Mouse (Mus musculus) thymus, adult 2 months (tissue): ENCODE measurements around the gene Ube4a.

Experiments
- CTCF ChIP-seq: fragments of 200-500 bp; IDR thresholded peaks from 2 replicates; pipeline ENCODE4 v1.5.1; 2012; ENCODE audit warnings: mild to moderate bottlenecking, control low read depth, low read length, moderate library complexity, borderline replicate concordance; ENCODE audit not compliant: control insufficient read depth, poor library complexity, insufficient read depth; ENCODE audit errors: extremely low read depth
- POLR2A ChIP-seq: fragments of 200-500 bp; IDR thresholded peaks from 2 replicates; pipeline ENCODE4 v1.6.1; 2012; ENCODE audit warnings: mild to moderate bottlenecking, low read length, control low read depth, moderate library complexity; ENCODE audit not compliant: control insufficient read depth, poor library complexity, insufficient read depth; ENCODE audit errors: extremely low read depth

DNA sequence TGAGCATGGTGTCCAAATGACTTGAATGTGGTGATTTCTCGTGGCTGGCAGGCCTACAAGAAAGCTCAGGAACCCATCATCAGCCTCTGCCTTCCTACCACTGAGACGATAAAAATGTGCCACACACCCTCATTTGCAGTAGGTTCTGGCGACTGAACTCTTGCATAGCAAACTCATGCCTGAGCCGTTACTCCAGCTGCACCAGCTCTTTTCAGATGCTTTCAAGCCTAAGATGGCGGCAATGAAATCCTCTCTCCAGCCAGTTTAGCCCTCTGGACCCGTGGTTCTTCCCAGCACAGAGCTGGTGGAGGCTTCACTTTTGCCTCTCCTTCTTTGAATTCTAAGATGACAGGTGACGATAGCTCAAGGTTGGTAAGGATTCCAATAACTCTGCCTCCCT is 14.4 kb upstream of the Ube4a start:
- TF ChIP-seq CTCF (no peak), POLR2A (no peak)
